Mouse (Mus musculus) liver, embryonic 14.5 days (tissue): Measurements from ENCODE around the gene Il13.

Experiments used
- CTCF ChIP-seq: IDR thresholded peaks from 2 replicates; pipeline ENCODE4 v1.5.1; 2016; ENCODE audit warnings: antibody characterized with exemption, low read depth, control low read depth
- EP300 ChIP-seq: IDR thresholded peaks from 2 replicates; pipeline ENCODE4 v1.6.1; 2016; ENCODE audit warnings: antibody characterized with exemption, low read depth

- TF ChIP-seq CTCF (peak; percentile 96), EP300 (no peak)
Measured at GRCm38 (mm10) chr11:53627859-53628258, 6.6 kb downstream of the Il13 start.
